Mouse (Mus musculus): ENCODE data around the gene Golph3. TPM values are rescaled to one million over a fixed set of nuclear protein-coding genes. Genes with fewer than 3 reads are reported as not detected.

The Golph3 gene
- total and polyA plus RNA-seq, 3 experiments: 81.1 to 149 (median 99.2) TPM

DNA sequence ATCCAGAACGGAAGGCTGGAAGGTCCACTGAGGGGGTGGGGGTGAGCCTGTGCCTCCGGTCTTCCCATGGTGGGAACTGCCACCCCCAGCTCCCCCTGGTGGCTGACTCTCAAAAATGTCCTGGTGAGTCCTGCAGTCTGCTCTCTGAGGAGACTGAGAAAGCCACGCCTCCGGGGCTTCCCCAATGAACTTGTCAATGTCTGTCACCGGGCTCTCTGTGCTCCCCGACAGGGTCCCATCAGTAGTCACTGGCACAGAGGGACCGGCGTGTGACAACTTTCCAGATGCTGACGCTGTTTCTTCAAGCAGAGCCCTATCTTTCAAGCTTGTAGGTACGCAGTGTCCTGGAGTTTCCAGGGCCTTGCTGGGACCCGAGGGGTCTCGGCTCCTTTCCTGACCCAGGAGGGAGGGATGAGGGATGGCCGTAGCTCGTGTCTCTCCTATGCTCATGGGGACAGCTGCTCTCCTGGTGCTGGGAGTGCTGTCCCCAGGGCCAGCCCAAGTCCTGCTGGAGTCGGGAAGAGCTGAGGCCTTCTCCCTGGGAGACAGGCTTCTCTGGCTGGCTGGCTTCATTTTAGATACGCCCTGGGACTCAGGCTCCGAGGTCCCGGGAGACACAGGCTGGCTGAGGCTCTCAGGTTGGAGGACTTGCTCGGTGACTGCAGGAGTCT lies 54.5 kb downstream of the Golph3 start (continued):
- no peak for TF ChIP-seq MYC (IDR thresholded peaks at IDR 0.05; ENCODE audit: low read depth, low read length)
- TF ChIP-seq ZNF384 (IDR thresholded peaks at IDR 0.05; ENCODE audit: low read depth, low read length): peak; percentile 57
- TF ChIP-seq POLR2A (IDR thresholded peaks at IDR 0.05; ENCODE audit: control insufficient read depth in 1 of 2, insufficient read depth in 1 of 2, low read depth in 1 of 2, low read length in 2 of 2, poor library complexity in 1 of 2): peak in 1 of 2 experiments; percentile 47; a peak in 1 of 4 replicates

- peak overlapping the region; percentile 57 for H3K27ac ChIP-seq (ENCODE audit: control insufficient read depth, low read depth, low read length)
These were observed 55.3 kb downstream of the Golph3 start for GRCm38 (mm10) chr15:12376491-12377069.

DNA sequence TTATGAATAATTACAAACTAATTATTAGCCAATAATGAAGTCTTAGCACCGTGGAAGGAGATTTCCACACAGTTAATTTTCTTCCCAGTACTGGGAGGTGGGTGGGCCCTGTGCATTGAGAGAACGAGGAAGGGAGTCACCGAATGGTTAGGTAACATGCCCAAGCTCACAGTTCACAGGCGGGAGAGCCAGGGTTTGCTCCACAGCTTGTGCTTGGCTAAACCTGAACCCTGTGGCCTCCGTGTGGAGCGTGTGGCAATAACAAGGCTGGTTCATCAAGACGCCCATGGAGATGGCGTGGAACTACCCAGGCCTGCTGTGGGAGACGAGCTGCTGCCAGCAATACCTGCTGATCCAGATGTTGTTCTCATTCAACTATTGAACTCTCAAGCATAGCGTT lies 56.5 kb downstream of the Golph3 start:
- Histone ChIP-seq H3K27ac (ENCODE audit: control insufficient read depth, low read depth, low read length) (no peak overlapping the region), H3K79me2 (ENCODE audit: control insufficient read depth, insufficient read depth, low read length, poor library complexity) (no peaks in the 10 kb centered on the region; the same call in 1 of the 2 replicates), H3K27me3 (ENCODE audit: control insufficient read depth in 1 of 2, insufficient read depth in 2 of 2, low read length in 2 of 2) (no peaks in the 10 kb centered on the region), H3K9me3 (replicated peaks; ENCODE audit: insufficient read depth, low read length) (no peaks in the 10 kb centered on the region), H3K9ac (ENCODE audit: control insufficient read depth, low read depth, low read length, poor library complexity, severe bottlenecking) (no peak overlapping the region), H3K4me1 (ENCODE audit: control insufficient read depth in 1 of 2, insufficient read depth in 2 of 2, low read length in 2 of 2) (peaks cover 2 to 5% of the 10 kb centered on the region in 2 experiments; a peak in 2 of 4 replicates), H3K36me3 (ENCODE audit: control insufficient read depth in 1 of 2, insufficient read depth in 2 of 2, low read length in 2 of 2) (no peaks in the 10 kb centered on the region), H3K4me3 (ENCODE audit: control insufficient read depth in 1 of 2, insufficient read depth in 1 of 2, low read depth in 2 of 2, low read length in 2 of 2) (no peak overlapping the region)
- TF ChIP-seq ETS1 (IDR thresholded peaks at IDR 0.05; ENCODE audit: low read depth, low read length) (no peak), KAT2A (conservative IDR thresholded peaks at IDR 0.05; ENCODE audit: low read depth, low read length) (no peak), TCF12 (IDR thresholded peaks at IDR 0.05; ENCODE audit: low read depth, low read length) (no peak), POLR2AphosphoS2 (IDR thresholded peaks at IDR 0.05; ENCODE audit: low read length) (no peak), ZMIZ1 (IDR thresholded peaks at IDR 0.05; ENCODE audit: low read depth, low read length) (no peak), BHLHE40 (IDR thresholded peaks at IDR 0.05; ENCODE audit: borderline replicate concordance, low read depth, low read length) (no peak), GATA1 (IDR thresholded peaks at IDR 0.05; ENCODE audit: low read depth, low read length) (no peak), POLR2A (IDR thresholded peaks at IDR 0.05; ENCODE audit: control insufficient read depth in 1 of 2, insufficient read depth in 1 of 2, low read depth in 1 of 2, low read length in 2 of 2, poor library complexity in 1 of 2) (no peak), ELF1 (IDR thresholded peaks at IDR 0.05; ENCODE audit: low read depth, low read length) (no peak), HCFC1 (IDR thresholded peaks at IDR 0.05; ENCODE audit: low read depth, low read length) (no peak), NELFE (IDR thresholded peaks at IDR 0.05; ENCODE audit: low read depth, low read length) (no peak), MAZ (IDR thresholded peaks at IDR 0.05; ENCODE audit: low read depth, low read length) (no peak), CHD2 (IDR thresholded peaks at IDR 0.05; ENCODE audit: low read length) (no peak), MAFK (IDR thresholded peaks at IDR 0.05; ENCODE audit: borderline replicate concordance, low read depth, low read length) (no peak), MYB (IDR thresholded peaks at IDR 0.05; ENCODE audit: low read depth, low read length) (no peak), ZKSCAN1 (IDR thresholded peaks at IDR 0.05; ENCODE audit: low read depth, low read length) (no peak)
- DNase-seq (ENCODE audit: low read depth, low spot score): no peak

More at GRCm38 (mm10) chr15:12376491-12377069, 55.3 kb downstream of the Golph3 start:
- no peaks in the 10 kb centered on the region for H3K36me3 ChIP-seq (ENCODE audit: control insufficient read depth in 1 of 2, insufficient read depth in 2 of 2, low read length in 2 of 2)
- H3K79me2 ChIP-seq (ENCODE audit: control insufficient read depth, insufficient read depth, low read length, poor library complexity): no peaks in the 10 kb centered on the region; the same call in 1 of the 2 replicates
- H3K9ac ChIP-seq (ENCODE audit: control insufficient read depth, low read depth, low read length, poor library complexity, severe bottlenecking): peak overlapping the region; percentile 68
- no peaks in the 10 kb centered on the region for H3K27me3 ChIP-seq (ENCODE audit: control insufficient read depth in 1 of 2, insufficient read depth in 2 of 2, low read length in 2 of 2)
- no peaks in the 10 kb centered on the region for H3K9me3 ChIP-seq (replicated peaks; ENCODE audit: insufficient read depth, low read length)
- H3K4me3 ChIP-seq (ENCODE audit: control insufficient read depth in 1 of 2, insufficient read depth in 1 of 2, low read depth in 2 of 2, low read length in 2 of 2): peak overlapping the region; percentile 75 to 90
- TF ChIP-seq MAZ (IDR thresholded peaks at IDR 0.05; ENCODE audit: low read depth, low read length): 0 out of 2 replicates have a peak, but pooled peaks have one; percentile 37
- peak; percentile 48; the same call in 1 of the 2 replicates for TF ChIP-seq TCF12 (IDR thresholded peaks at IDR 0.05; ENCODE audit: low read depth, low read length)
- peak; percentile 31; the same call in 1 of the 2 replicates for TF ChIP-seq ETS1 (IDR thresholded peaks at IDR 0.05; ENCODE audit: low read depth, low read length)
- no peak for TF ChIP-seq EP300 (IDR thresholded peaks at IDR 0.05; ENCODE audit: low read depth in 1 of 2, low read length in 2 of 2)
- TF ChIP-seq CHD1 (IDR thresholded peaks at IDR 0.05; ENCODE audit: low read depth, low read length): no peak
- peak; percentile 68; the same call in 1 of the 2 replicates for TF ChIP-seq MAX (IDR thresholded peaks at IDR 0.05; ENCODE audit: low read length)
- no peak; a peak in 1 of 6 replicates for TF ChIP-seq CTCF (IDR thresholded peaks at IDR 0.05 in 2 of 3, conservative IDR thresholded peaks at IDR 0.05 in 1 of 3; ENCODE audit: control insufficient read depth in 1 of 3, insufficient read depth in 1 of 3, low read depth in 2 of 3, low read length in 3 of 3, poor library complexity in 1 of 3, severe bottlenecking in 1 of 3)
- no peak for TF ChIP-seq MAFK (IDR thresholded peaks at IDR 0.05; ENCODE audit: borderline replicate concordance, low read depth, low read length)
- TF ChIP-seq USF1 (IDR thresholded peaks at IDR 0.05; ENCODE audit: low read depth, low read length): 0 out of 2 replicates have a peak, but pooled peaks have one; percentile 14
- 0 out of 4 replicates have a peak, but pooled peaks of 1 of the 2 experiments have one; percentile 28 for TF ChIP-seq POLR2A (IDR thresholded peaks at IDR 0.05; ENCODE audit: control insufficient read depth in 1 of 2, insufficient read depth in 1 of 2, low read depth in 1 of 2, low read length in 2 of 2, poor library complexity in 1 of 2)
- no peak for TF ChIP-seq JUND (IDR thresholded peaks at IDR 0.05; ENCODE audit: low read depth, low read length)
- TF ChIP-seq RCOR1 (IDR thresholded peaks at IDR 0.05; ENCODE audit: low read depth, low read length): 0 out of 2 replicates have a peak, but pooled peaks have one; percentile 45
- peak; percentile 100 for TF ChIP-seq ZNF384 (IDR thresholded peaks at IDR 0.05; ENCODE audit: low read depth, low read length)
- TF ChIP-seq MYB (IDR thresholded peaks at IDR 0.05; ENCODE audit: low read depth, low read length): 0 out of 2 replicates have a peak, but pooled peaks have one; percentile 9
- TF ChIP-seq CHD2 (IDR thresholded peaks at IDR 0.05; ENCODE audit: low read length): no peak
- peak; percentile 30 for TF ChIP-seq SMC3 (IDR thresholded peaks at IDR 0.05; ENCODE audit: low read depth, low read length)
- no peak for TF ChIP-seq GATA1 (IDR thresholded peaks at IDR 0.05; ENCODE audit: low read depth, low read length)
- no peak for TF ChIP-seq TBP (IDR thresholded peaks at IDR 0.05; ENCODE audit: low read depth, low read length)
- TF ChIP-seq KAT2A (conservative IDR thresholded peaks at IDR 0.05; ENCODE audit: low read depth, low read length): no peak; the same call in 1 of the 2 replicates
- no peak for TF ChIP-seq NELFE (IDR thresholded peaks at IDR 0.05; ENCODE audit: low read depth, low read length)
- peak; percentile 54; the same call in 1 of the 2 replicates for TF ChIP-seq ZKSCAN1 (IDR thresholded peaks at IDR 0.05; ENCODE audit: low read depth, low read length)
- peaks cover 2 to 5% of the 10 kb centered on the region in 2 experiments; a peak in 2 of 4 replicates for H3K4me1 ChIP-seq (ENCODE audit: control insufficient read depth in 1 of 2, insufficient read depth in 2 of 2, low read length in 2 of 2)
- DNase-seq (ENCODE audit: low read depth, low spot score): peak; percentile 80

All from MEL (cell line).